In genomic region chr16:64211895-64212294, GRCm38 (mm10) we compare ENCODE assay signal across 30 mouse cellular contexts.
A peak's percentile ranks its signal among the peaks of the same experiment; 100 is the strongest.
DNase-seq lines count a peak whose midpoint lies in the region; ATAC-seq lines count a peak whose summit lies in the region.
"Had no signal": no experiment of that assay in that cellular context is flagged by ENCODE, and none has a peak within 500 bp of the region (broad histone marks: within the 10 kb centered on the region; RNA-seq: fewer than 3 reads in every experiment).

No protein-coding gene starts in this region.

- H3K27me3 ChIP-seq in kidney, embryonic 14.5 days (ENCODE audit: control insufficient read depth, insufficient read depth, low read length) = no peaks in the 10 kb centered on the region
- no peaks in the 10 kb centered on the region for H3K27me3 ChIP-seq in lung, embryonic 16.5 days (ENCODE audit: control insufficient read depth, insufficient read depth, low read depth, low read length)
- H3K27me3 ChIP-seq: embryonic facial prominence, embryonic 15.5 days; forebrain, embryonic 13.5 days; hindbrain, embryonic 15.5 days; neural tube, embryonic 12.5 days had no signal

- peak; percentile 1 for DNase-seq in adrenal gland, adult 8-10 months
- DNase-seq in adrenal gland, postnatal 4 days (ENCODE audit: low spot score in 2 of 2) = no peak
- DNase-seq in kidney, postnatal 14 days = peak; percentile 15
- DNase-seq in lung, postnatal 36 days = no peak
- no peak for DNase-seq in c-Kit-positive CD71-positive TER-119-positive erythroid progenitor cells, embryonic 14.5 days (ENCODE audit: low spot score)
- DNase-seq: cerebellum, adult 18-20 months; cerebellum, postnatal 10 days; gastrocnemius, postnatal 14 days; heart, postnatal 14 days; kidney, adult 11 months; kidney, postnatal 36 days; liver; lung, postnatal 14 days; right cerebral cortex, adult 18-20 months; spleen, adult 18-20 months; thymus, adult 18-20 months; thymus, postnatal 25 days had no signal

- no peak overlapping the region for H3K27ac ChIP-seq in kidney, embryonic 14.5 days (ENCODE audit: low read depth, low read length)
- H3K27ac ChIP-seq in lung, embryonic 16.5 days (ENCODE audit: low read length) = no peak overlapping the region
- H3K27ac ChIP-seq: embryonic facial prominence, embryonic 15.5 days; forebrain, embryonic 13.5 days; hindbrain, embryonic 10.5 days; hindbrain, embryonic 15.5 days; liver, embryonic 14.5 days; neural tube, embryonic 12.5 days; stomach, postnatal 0 days had no signal

- no peak overlapping the region for H3K4me2 ChIP-seq in kidney, embryonic 14.5 days (replicated peaks; ENCODE audit: low read depth, low read length)
- H3K4me2 ChIP-seq in lung, embryonic 16.5 days (ENCODE audit: low read depth, low read length) = no peak overlapping the region
- H3K4me2 ChIP-seq: embryonic facial prominence, embryonic 15.5 days; forebrain, embryonic 13.5 days; hindbrain, embryonic 15.5 days; midbrain, embryonic 11.5 days; neural tube, embryonic 12.5 days had no signal

- no peaks in the 10 kb centered on the region for H3K36me3 ChIP-seq in kidney, embryonic 14.5 days (ENCODE audit: control insufficient read depth, insufficient read depth, low read length)
- H3K36me3 ChIP-seq in lung, embryonic 16.5 days (ENCODE audit: control insufficient read depth, insufficient read depth, low read length) = no peaks in the 10 kb centered on the region
- H3K36me3 ChIP-seq: embryonic facial prominence, embryonic 15.5 days; G1E; hindbrain, embryonic 10.5 days; hindbrain, embryonic 15.5 days; neural tube, embryonic 12.5 days had no signal

- no peak for ATAC-seq in kidney, embryonic 14.5 days (ENCODE audit: low FRiP score, low TSS enrichment)
- ATAC-seq in lung, embryonic 16.5 days (ENCODE audit: low read depth) = peak; percentile 60
- ATAC-seq: forebrain, embryonic 13.5 days; inflammation-experienced regulatory T-cells, adult 6 months had no signal

- H3K4me1 ChIP-seq in kidney, embryonic 14.5 days (ENCODE audit: control insufficient read depth, insufficient read depth, low read length) = no peaks in the 10 kb centered on the region
- H3K4me1 ChIP-seq in lung, embryonic 16.5 days (replicated peaks; ENCODE audit: control insufficient read depth, insufficient read depth, low read length) = no peaks in the 10 kb centered on the region
- H3K4me1 ChIP-seq: embryonic facial prominence, embryonic 15.5 days; forebrain, embryonic 13.5 days; hindbrain, embryonic 10.5 days; hindbrain, embryonic 15.5 days; neural tube, embryonic 12.5 days had no signal

- WGBS in kidney, embryonic 14.5 days = 72% methylated on average over 1 of the region's 1 CpGs
- 50% methylated on average over 1 of the region's 1 CpGs for WGBS in lung, embryonic 16.5 days

- no peak overlapping the region for H3K9ac ChIP-seq in kidney, embryonic 14.5 days (ENCODE audit: low read depth, low read length)
- no peak overlapping the region for H3K9ac ChIP-seq in lung, embryonic 16.5 days (ENCODE audit: low read length)
- H3K9ac ChIP-seq: embryonic facial prominence, embryonic 15.5 days; forebrain, embryonic 13.5 days; hindbrain, embryonic 15.5 days; liver, embryonic 14.5 days; neural tube, embryonic 12.5 days had no signal

- no peaks in the 10 kb centered on the region for H3K9me3 ChIP-seq in kidney, embryonic 14.5 days (ENCODE audit: control insufficient read depth, low read length)
- H3K9me3 ChIP-seq in lung, embryonic 16.5 days (ENCODE audit: control insufficient read depth, low read length) = no peaks in the 10 kb centered on the region
- H3K9me3 ChIP-seq: embryonic facial prominence, embryonic 15.5 days; forebrain, embryonic 13.5 days; G1E; hindbrain, embryonic 10.5 days; hindbrain, embryonic 15.5 days; neural tube, embryonic 12.5 days had no signal

- no peak overlapping the region for H3K4me3 ChIP-seq in kidney, embryonic 14.5 days (ENCODE audit: low read length)
- no peak overlapping the region for H3K4me3 ChIP-seq in lung, embryonic 16.5 days (ENCODE audit: low read length)
- H3K4me3 ChIP-seq: embryonic facial prominence, embryonic 15.5 days; forebrain, embryonic 13.5 days; hindbrain, embryonic 10.5 days; hindbrain, embryonic 15.5 days; myocyte; neural tube, embryonic 12.5 days had no signal

Comparison
In these comparisons a context has a peak if more than half of its experiments do, and no peak if none do; other contexts are left out.
1. DNase-seq: peak in adrenal gland, adult 8-10 months (single experiment) and kidney, postnatal 14 days (single experiment); none in adrenal gland, postnatal 4 days (0 of 2), lung, postnatal 36 days (single experiment) and c-Kit-positive CD71-positive TER-119-positive erythroid progenitor cells, embryonic 14.5 days (single experiment).